Mouse (Mus musculus) lung, postnatal 0 days (tissue): ENCODE measurements at regions not wholly inside any gene's neighbourhood (a gene's known extent, or its start where the extent isn't known, plus 50 kb on each side); places are given as distances from the start of the nearest gene placed in this dataset.
A peak's percentile ranks its signal among the peaks of the same experiment; 100 is the strongest.

Source experiments
- ATAC-seq: fragments of 200-750 bp; cut with Nextera tagmentation; 2 replicates; pipeline ENCODE4 v1.8.0; 2017; ENCODE audit warnings: moderate library complexity
- DNase-seq: peaks from one replicate; pipeline ENCODE4 v3.0.0-alpha.2; 2016; ENCODE audit warnings: low spot score
- H3K27ac ChIP-seq: fragments of 300-500 bp; sonication (generic); 2 replicates; pipeline ENCODE4 v1.5.1; 2014; ENCODE audit warnings: antibody characterized with exemption, mild to moderate bottlenecking, low read length, mixed read lengths
- H3K27me3 ChIP-seq: fragments of 300-500 bp; sonication (generic); replicated peaks from 2 replicates; pipeline ENCODE4 v1.6.1; 2014; ENCODE audit warnings: low read length, mixed read lengths; ENCODE audit not compliant: insufficient read depth
- H3K36me3 ChIP-seq: fragments of 300-500 bp; sonication (generic); 2 replicates; pipeline ENCODE4 v1.6.1; 2014; ENCODE audit warnings: low read length, mixed read lengths; ENCODE audit not compliant: insufficient read depth
- H3K4me1 ChIP-seq: fragments of 300-500 bp; sonication (generic); 2 replicates; pipeline ENCODE4 v1.6.1; 2014; ENCODE audit warnings: antibody characterized with exemption, low read depth, low read length, mixed read lengths; ENCODE audit not compliant: insufficient read depth
- H3K4me2 ChIP-seq: fragments of 300-500 bp; sonication (generic); replicated peaks from 2 replicates; pipeline ENCODE4 v1.6.1; 2014; ENCODE audit warnings: low read depth, mild to moderate bottlenecking, low read length, moderate library complexity, mixed read lengths
- H3K4me3 ChIP-seq: fragments of 300-500 bp; sonication (generic); 2 replicates; pipeline ENCODE4 v1.5.1; 2014; ENCODE audit warnings: low read depth, low read length
- H3K9ac ChIP-seq: fragments of 300-500 bp; sonication (generic); replicated peaks from 2 replicates; pipeline ENCODE4 v1.6.1; 2014; ENCODE audit warnings: low read depth, mild to moderate bottlenecking
- H3K9me3 ChIP-seq: fragments of 300-500 bp; sonication (generic); 2 replicates; pipeline ENCODE4 v1.6.1; 2016; ENCODE audit warnings: low read length, mixed read lengths
- CTCF ChIP-seq: IDR thresholded peaks from 2 replicates; pipeline ENCODE4 v1.5.1; 2016; ENCODE audit warnings: antibody characterized with exemption, mild to moderate bottlenecking
- EP300 ChIP-seq: IDR thresholded peaks from 2 replicates; pipeline ENCODE4 v1.6.1; 2016; ENCODE audit warnings: antibody characterized with exemption, mild to moderate bottlenecking, control low read depth
- WGBS: fragments of 180-500 bp; shearing (Covaris S2); extraction: QIAGEN DNeasy Blood & Tissue Kit; methylation state at CpG from one replicate; pipeline ENCODE4 v1.1.7; 2014; 5-methylcytosine and 5-hydroxymethylcytosine counted together

DNA sequence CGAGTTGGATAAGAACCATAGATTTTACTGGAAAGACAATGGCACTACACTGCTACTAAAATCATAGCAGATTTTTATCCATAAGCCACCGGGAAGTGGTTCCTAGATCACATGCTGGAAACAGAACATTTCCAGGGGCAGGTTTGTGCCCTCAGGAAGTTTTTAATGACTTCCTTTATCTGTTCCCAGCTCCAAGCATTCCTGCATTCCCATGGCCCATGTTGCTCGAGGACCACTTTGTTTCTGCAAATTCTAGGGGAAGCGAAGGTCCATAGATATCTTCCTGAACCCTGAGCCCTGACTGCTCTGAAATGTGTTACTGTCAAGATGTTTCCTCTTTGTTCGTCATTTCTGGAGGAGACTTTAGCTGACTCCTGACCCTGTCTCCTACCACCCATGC, 235.6 kb upstream of the Map3k1 start:
- 55% methylated on average over 5 of the region's 5 CpGs for WGBS
- no peak overlapping the region for H3K9ac ChIP-seq
- no peaks in the 10 kb centered on the region for H3K4me1 ChIP-seq
- no peak overlapping the region for H3K4me2 ChIP-seq
- H3K36me3 ChIP-seq = no peaks in the 10 kb centered on the region
- no peak for DNase-seq
- ATAC-seq = no peak
- H3K27ac ChIP-seq = no peak overlapping the region
- TF ChIP-seq EP300 (no peak), CTCF (no peak)
- H3K9me3 ChIP-seq = no peaks in the 10 kb centered on the region
- H3K27me3 ChIP-seq = no peaks in the 10 kb centered on the region
- H3K4me3 ChIP-seq = no peak overlapping the region

- Histone ChIP-seq H3K9ac (no peak overlapping the region), H3K4me1 (no peaks in the 10 kb centered on the region), H3K36me3 (no peaks in the 10 kb centered on the region), H3K27ac (no peak overlapping the region), H3K4me3 (no peak overlapping the region), H3K27me3 (no peaks in the 10 kb centered on the region), H3K9me3 (no peaks in the 10 kb centered on the region), H3K4me2 (no peak overlapping the region)
- ATAC-seq (peak; percentile 28), DNase-seq (peak; percentile 36)
- no peak for TF ChIP-seq CTCF
- TF ChIP-seq EP300 = no peak
- 68% methylated on average over 15 of the region's 15 CpGs for WGBS
Measured at GRCm38 (mm10) chr13:112046247-112047211, 237.7 kb upstream of the Map3k1 start.

DNA sequence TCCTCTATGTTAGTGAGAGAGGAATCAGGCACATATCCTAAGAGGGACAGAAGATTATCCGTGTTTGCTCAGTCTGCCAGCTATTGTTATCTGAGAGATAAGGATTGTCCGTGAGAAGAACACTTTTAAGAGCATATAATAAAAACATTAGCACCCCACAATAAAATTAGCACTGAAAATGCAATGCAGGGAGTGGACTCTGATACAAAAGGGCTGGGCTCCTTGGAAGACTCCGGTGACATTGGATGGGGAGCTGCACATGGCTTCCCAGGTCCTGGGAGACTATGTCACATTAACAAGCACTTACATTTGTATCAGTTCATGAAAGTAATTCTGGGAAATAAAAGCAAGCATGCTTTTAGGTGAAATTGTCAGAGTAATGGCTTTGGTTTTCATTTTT, 238.6 kb upstream of the Map3k1 start:
- ATAC-seq = no peak
- Histone ChIP-seq H3K27me3 (no peaks in the 10 kb centered on the region), H3K4me1 (no peaks in the 10 kb centered on the region), H3K9ac (no peak overlapping the region), H3K4me2 (no peak overlapping the region), H3K4me3 (no peak overlapping the region), H3K27ac (no peak overlapping the region), H3K9me3 (no peaks in the 10 kb centered on the region), H3K36me3 (no peaks in the 10 kb centered on the region)
- no peak for TF ChIP-seq CTCF
- TF ChIP-seq EP300 = no peak
- DNase-seq = no peak
- 41% methylated on average over 3 of the region's 3 CpGs for WGBS

- Histone ChIP-seq H3K9me3 (no peaks in the 10 kb centered on the region), H3K4me1 (no peaks in the 10 kb centered on the region), H3K9ac (no peak overlapping the region), H3K27me3 (no peaks in the 10 kb centered on the region), H3K4me3 (no peak overlapping the region), H3K27ac (no peak overlapping the region), H3K36me3 (no peaks in the 10 kb centered on the region), H3K4me2 (no peak overlapping the region)
- no peak for DNase-seq
- ATAC-seq = no peak
- TF ChIP-seq CTCF (no peak), EP300 (no peak)
- WGBS = 65% methylated on average over 13 of the region's 13 CpGs
Measured at GRCm38 (mm10) chr13:112047874-112048273, 239.1 kb upstream of the Map3k1 start.

DNA sequence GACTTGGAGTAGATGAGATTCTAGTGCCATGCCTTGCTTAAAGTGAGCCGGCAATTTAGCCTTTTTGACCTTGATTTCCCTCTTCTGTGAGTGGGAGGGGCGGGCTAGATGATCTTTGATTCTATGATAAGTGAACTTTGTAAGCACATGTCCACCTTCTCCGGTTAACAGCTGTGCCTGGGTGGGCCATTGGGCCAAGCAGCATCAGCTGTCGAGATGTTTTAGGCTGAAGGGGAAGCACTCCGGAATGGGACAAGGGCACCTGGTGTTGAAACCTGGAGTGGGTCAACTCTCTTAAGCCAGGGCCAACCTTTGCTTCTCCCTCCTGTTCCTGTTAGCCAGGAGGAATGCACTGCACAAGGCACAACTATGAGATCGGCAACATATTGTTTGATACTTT, 239.5 kb upstream of the Map3k1 start:
- Histone ChIP-seq H3K27ac (no peak overlapping the region), H3K4me3 (no peak overlapping the region), H3K27me3 (no peaks in the 10 kb centered on the region), H3K9ac (no peak overlapping the region), H3K36me3 (no peaks in the 10 kb centered on the region), H3K9me3 (no peaks in the 10 kb centered on the region), H3K4me1 (no peaks in the 10 kb centered on the region), H3K4me2 (no peak overlapping the region)
- 71% methylated on average over 6 of the region's 6 CpGs for WGBS
- TF ChIP-seq EP300 (no peak), CTCF (no peak)
- ATAC-seq (no peak), DNase-seq (no peak)

GRCm38 (mm10) chr13:112050892-112051291, 237.4 kb upstream of the Ankrd55 start:
- Histone ChIP-seq H3K4me3 (no peak overlapping the region), H3K9ac (no peak overlapping the region), H3K4me1 (no peaks in the 10 kb centered on the region), H3K36me3 (no peaks in the 10 kb centered on the region), H3K4me2 (no peak overlapping the region), H3K9me3 (no peaks in the 10 kb centered on the region), H3K27me3 (no peaks in the 10 kb centered on the region), H3K27ac (no peak overlapping the region)
- no peak for ATAC-seq
- TF ChIP-seq CTCF = no peak
- no peak for TF ChIP-seq EP300
- WGBS = 93% methylated on average over 11 of the region's 11 CpGs
- no peak for DNase-seq
